Mouse (Mus musculus) mouse trophoblast stem cell (cell line): Measurements from ENCODE around the gene Mcfd2.
"Not testable (repeated sequence)": the region's sequence is repeated elsewhere in the genome, so short reads cannot be mapped to it uniquely, and the experiment has no call there.

Experiments used
- in situ Hi-C, 2 experiments: fragments of 300-500 bp; cut with MseI, MboI; formaldehyde crosslinking; loops; 2 replicates in 1 of 2; 3 replicates in 1 of 2; pipeline ENCODE4 v1.15.1; 2025

Mcfd2 gene

GRCm38 (mm10) chr17:87265792-87266186 is at the start of gene Mcfd2:
TSS of gene Mcfd2 (minus strand) at chr17:87265935.
- in situ Hi-C loops: no loop called here

GRCm38 (mm10) chr17:87315021-87315531 is 49.3 kb upstream of the Mcfd2 start:
- in situ Hi-C loops: loop anchor here (10.0 kb wide), 1 partner anchor 250 kb away; no protein-coding TSS in a partner anchor

GRCm38 (mm10) chr17:87314530-87314946 is 48.8 kb upstream of the Mcfd2 start:
- in situ Hi-C loops: loop anchor here (10.0 kb wide), 1 partner anchor 250 kb away; no protein-coding TSS in a partner anchor

- in situ Hi-C loops: loop anchor here (10.0 kb wide), 1 partner anchor 251 kb away; no protein-coding TSS in a partner anchor
These were observed 48.4 kb upstream of the Mcfd2 start for GRCm38 (mm10) chr17:87314121-87314520.

GRCm38 (mm10) chr17:87312924-87313870 is 47.5 kb upstream of the Mcfd2 start:
- in situ Hi-C loops: loop anchor here (10.0 kb wide), 1 partner anchor 252 kb away; no protein-coding TSS in a partner anchor

- in situ Hi-C loops: loop anchor here (10.0 kb wide), 1 partner anchor 252 kb away; no protein-coding TSS in a partner anchor
These were observed 46.6 kb upstream of the Mcfd2 start for GRCm38 (mm10) chr17:87312351-87312750.

- in situ Hi-C loops: loop anchor here (10.0 kb wide), 1 partner anchor 254 kb away; no protein-coding TSS in a partner anchor
These were observed 44.8 kb upstream of the Mcfd2 start for GRCm38 (mm10) chr17:87310497-87310896.

- in situ Hi-C loops: no loop called here
These were observed 43.5 kb upstream of the Mcfd2 start for GRCm38 (mm10) chr17:87309073-87309788.

- in situ Hi-C loops: no loop called here
These were observed 41.0 kb upstream of the Mcfd2 start for GRCm38 (mm10) chr17:87306746-87307145.

- in situ Hi-C loops: no loop called here
These were observed 39.3 kb upstream of the Mcfd2 start for GRCm38 (mm10) chr17:87305065-87305464.

- in situ Hi-C loops: no loop called here
These were observed 38.6 kb upstream of the Mcfd2 start for GRCm38 (mm10) chr17:87304151-87304894.

GRCm38 (mm10) chr17:87302014-87302794 is 36.5 kb upstream of the Mcfd2 start:
- in situ Hi-C loops: no loop called here

- in situ Hi-C loops: not testable (repeated sequence)
These were observed 35.9 kb upstream of the Mcfd2 start for GRCm38 (mm10) chr17:87301607-87302006.

GRCm38 (mm10) chr17:87300340-87300739 is 34.6 kb upstream of the Mcfd2 start:
- in situ Hi-C loops: no loop called here

GRCm38 (mm10) chr17:87298944-87299343 is 33.2 kb upstream of the Mcfd2 start:
- in situ Hi-C loops: no loop called here

GRCm38 (mm10) chr17:87296701-87297100 is 31.0 kb upstream of the Mcfd2 start:
- in situ Hi-C loops: not testable (repeated sequence)

- in situ Hi-C loops: no loop called here
These were observed 30.0 kb upstream of the Mcfd2 start for GRCm38 (mm10) chr17:87295738-87296137.

- in situ Hi-C loops: no loop called here
These were observed 27.4 kb upstream of the Mcfd2 start for GRCm38 (mm10) chr17:87293125-87293524.

GRCm38 (mm10) chr17:87291782-87292181 is 26.0 kb upstream of the Mcfd2 start:
- in situ Hi-C loops: no loop called here

- in situ Hi-C loops: no loop called here
These were observed 25.3 kb upstream of the Mcfd2 start for GRCm38 (mm10) chr17:87291037-87291436.
